Mouse (Mus musculus) forebrain, embryonic 10.5 days (tissue): ENCODE measurements around the gene Top2b. TPM values are rescaled to one million over a fixed set of nuclear protein-coding genes. Genes with fewer than 3 reads are reported as not detected.

Source experiments
- polyA plus RNA-seq: library from polyadenylated mRNA; unstranded; fragments of >200 nt; fragmentation: Nextera tagmentation; extraction: Ambion mirVana; gene quantifications from 2 replicates; pipeline ENCODE4 v1.2.1, GENCODE M21; 2016

Top2b gene
- polyA plus RNA-seq, 1 experiment from 2014 or later: 68.7 TPM

Other genes with a start within 250 kb of the Top2b start
- 17.8 and 18.0 TPM in 2 replicates for gene Ngly1, start 115.9 kb upstream of the Top2b start, polyA plus RNA-seq
- 1.3 and 1.6 TPM in 2 replicates for gene Oxsm, start 115.4 kb upstream of the Top2b start, polyA plus RNA-seq